Mouse (Mus musculus): ENCODE measurements at regions not wholly inside any gene's neighbourhood (a gene's known extent, or its start where the extent isn't known, plus 50 kb on each side); places are given as distances from the start of the nearest gene placed in this dataset.

- no peaks in the 10 kb centered on the region for H3K9me3 ChIP-seq (ENCODE audit: control insufficient read depth, low read depth, low read length)
- no peak for ATAC-seq (ENCODE audit: insufficient number of reproducible peaks, insufficient read depth, low FRiP score, low read depth)
- no peak overlapping the region for H3K27ac ChIP-seq (ENCODE audit: low read length)
- H3K9ac ChIP-seq (replicated peaks; ENCODE audit: low read depth, low read length), result no peak overlapping the region
- H3K4me2 ChIP-seq (replicated peaks; ENCODE audit: low read depth, low read length), result no peak overlapping the region
- H3K4me1 ChIP-seq (ENCODE audit: control insufficient read depth, insufficient read depth, low read length), result no peaks in the 10 kb centered on the region
- 81% methylated on average over 4 of the region's 4 CpGs for WGBS
- no peaks in the 10 kb centered on the region for H3K27me3 ChIP-seq (ENCODE audit: control insufficient read depth, insufficient read depth, low read length)
- no peaks in the 10 kb centered on the region for H3K36me3 ChIP-seq (ENCODE audit: control insufficient read depth, insufficient read depth, low read length)
- no peak overlapping the region for H3K4me3 ChIP-seq (ENCODE audit: low read depth, low read length)
Observed at GRCm38 (mm10) chr15:62162648-62163194, 1239.9 kb upstream of the A1bg start.

GRCm38 (mm10) chr15:62161975-62162647 is 1239.3 kb upstream of the A1bg start:
- Histone ChIP-seq H3K36me3 (ENCODE audit: control insufficient read depth, insufficient read depth, low read length) (no peaks in the 10 kb centered on the region), H3K4me2 (replicated peaks; ENCODE audit: low read depth, low read length) (no peak overlapping the region), H3K9me3 (ENCODE audit: control insufficient read depth, low read depth, low read length) (no peaks in the 10 kb centered on the region), H3K9ac (replicated peaks; ENCODE audit: low read depth, low read length) (no peak overlapping the region), H3K27ac (ENCODE audit: low read length) (no peak overlapping the region), H3K4me3 (ENCODE audit: low read depth, low read length) (no peak overlapping the region), H3K27me3 (ENCODE audit: control insufficient read depth, insufficient read depth, low read length) (no peaks in the 10 kb centered on the region), H3K4me1 (ENCODE audit: control insufficient read depth, insufficient read depth, low read length) (no peaks in the 10 kb centered on the region)
- WGBS, result 68% methylated on average over 8 of the region's 8 CpGs
- ATAC-seq (ENCODE audit: insufficient number of reproducible peaks, insufficient read depth, low FRiP score, low read depth), result no peak

GRCm38 (mm10) chr15:62161061-62161460 is 1238.2 kb upstream of the A1bg start:
- no peaks in the 10 kb centered on the region for H3K4me1 ChIP-seq (ENCODE audit: control insufficient read depth, insufficient read depth, low read length)
- no peak for ATAC-seq (ENCODE audit: insufficient number of reproducible peaks, insufficient read depth, low FRiP score, low read depth)
- H3K27ac ChIP-seq (ENCODE audit: low read length), result no peak overlapping the region
- H3K27me3 ChIP-seq (ENCODE audit: control insufficient read depth, insufficient read depth, low read length), result no peaks in the 10 kb centered on the region
- WGBS, result 89% methylated on average over 8 of the region's 8 CpGs
- no peaks in the 10 kb centered on the region for H3K36me3 ChIP-seq (ENCODE audit: control insufficient read depth, insufficient read depth, low read length)
- H3K9me3 ChIP-seq (ENCODE audit: control insufficient read depth, low read depth, low read length), result no peaks in the 10 kb centered on the region
- no peak overlapping the region for H3K4me3 ChIP-seq (ENCODE audit: low read depth, low read length)
- no peak overlapping the region for H3K9ac ChIP-seq (replicated peaks; ENCODE audit: low read depth, low read length)
- H3K4me2 ChIP-seq (replicated peaks; ENCODE audit: low read depth, low read length), result no peak overlapping the region

- H3K36me3 ChIP-seq (ENCODE audit: control insufficient read depth, insufficient read depth, low read length), result no peaks in the 10 kb centered on the region
- no peaks in the 10 kb centered on the region for H3K27me3 ChIP-seq (ENCODE audit: control insufficient read depth, insufficient read depth, low read length)
- H3K4me1 ChIP-seq (ENCODE audit: control insufficient read depth, insufficient read depth, low read length), result no peaks in the 10 kb centered on the region
- H3K4me2 ChIP-seq (replicated peaks; ENCODE audit: low read depth, low read length), result no peak overlapping the region
- H3K27ac ChIP-seq (ENCODE audit: low read length), result no peak overlapping the region
- H3K9ac ChIP-seq (replicated peaks; ENCODE audit: low read depth, low read length), result no peak overlapping the region
- peak; percentile 82; the same call in 1 of the 2 replicates for ATAC-seq (ENCODE audit: insufficient number of reproducible peaks, insufficient read depth, low FRiP score, low read depth)
- WGBS, result 66% methylated on average over 8 of the region's 8 CpGs
- H3K9me3 ChIP-seq (ENCODE audit: control insufficient read depth, low read depth, low read length), result no peaks in the 10 kb centered on the region
- no peak overlapping the region for H3K4me3 ChIP-seq (ENCODE audit: low read depth, low read length)
Observed at GRCm38 (mm10) chr15:62158875-62159675, 1236.3 kb upstream of the A1bg start.

DNA sequence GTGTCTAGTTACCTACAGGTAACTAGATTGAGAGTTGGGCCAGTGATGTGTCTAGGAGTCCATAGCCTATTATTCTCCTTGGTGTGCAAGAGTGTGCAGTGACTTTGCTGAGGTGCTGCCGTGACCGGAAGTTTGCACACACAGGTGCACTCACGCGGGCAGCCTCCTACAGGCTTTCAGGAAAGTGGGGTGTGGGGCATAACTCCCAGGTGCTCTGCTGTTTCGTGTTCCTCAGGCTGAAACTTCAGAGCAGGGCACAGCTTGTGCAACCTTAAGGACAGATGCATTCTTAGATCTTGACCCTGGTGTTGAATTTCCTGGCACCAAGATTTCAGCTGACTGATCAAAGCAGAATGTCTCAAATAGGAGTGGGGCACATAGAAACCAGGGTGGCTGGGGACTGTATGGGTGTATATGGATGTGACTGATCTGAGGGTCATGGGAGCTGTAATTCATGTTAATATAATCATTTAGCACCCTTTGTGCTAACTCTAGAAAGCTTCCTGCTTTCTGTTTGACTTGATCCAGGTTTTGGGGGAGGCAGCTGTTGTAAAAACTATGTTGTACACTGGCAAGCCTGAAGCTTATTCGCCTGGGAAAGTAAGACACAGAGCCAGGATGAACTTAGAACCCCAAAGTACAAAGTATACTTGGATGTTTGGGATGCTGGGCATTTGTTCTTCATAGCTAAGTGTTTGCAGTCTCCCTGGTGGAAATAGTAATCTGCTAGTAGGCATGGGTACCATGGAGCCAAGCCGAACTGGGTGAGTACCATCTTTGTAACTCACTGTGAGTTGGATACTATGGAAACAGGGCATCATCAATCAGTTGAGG is 1234.6 kb upstream of the A1bg start:
- H3K4me2 ChIP-seq (replicated peaks; ENCODE audit: low read depth, low read length), result no peak overlapping the region
- H3K36me3 ChIP-seq (ENCODE audit: control insufficient read depth, insufficient read depth, low read length), result no peaks in the 10 kb centered on the region
- H3K27me3 ChIP-seq (ENCODE audit: control insufficient read depth, insufficient read depth, low read length), result no peaks in the 10 kb centered on the region
- no peak for ATAC-seq (ENCODE audit: insufficient number of reproducible peaks, insufficient read depth, low FRiP score, low read depth)
- H3K4me3 ChIP-seq (ENCODE audit: low read depth, low read length), result no peak overlapping the region
- 82% methylated on average over 7 of the region's 7 CpGs for WGBS
- no peaks in the 10 kb centered on the region for H3K4me1 ChIP-seq (ENCODE audit: control insufficient read depth, insufficient read depth, low read length)
- no peak overlapping the region for H3K27ac ChIP-seq (ENCODE audit: low read length)
- no peaks in the 10 kb centered on the region for H3K9me3 ChIP-seq (ENCODE audit: control insufficient read depth, low read depth, low read length)
- no peak overlapping the region for H3K9ac ChIP-seq (replicated peaks; ENCODE audit: low read depth, low read length)

DNA sequence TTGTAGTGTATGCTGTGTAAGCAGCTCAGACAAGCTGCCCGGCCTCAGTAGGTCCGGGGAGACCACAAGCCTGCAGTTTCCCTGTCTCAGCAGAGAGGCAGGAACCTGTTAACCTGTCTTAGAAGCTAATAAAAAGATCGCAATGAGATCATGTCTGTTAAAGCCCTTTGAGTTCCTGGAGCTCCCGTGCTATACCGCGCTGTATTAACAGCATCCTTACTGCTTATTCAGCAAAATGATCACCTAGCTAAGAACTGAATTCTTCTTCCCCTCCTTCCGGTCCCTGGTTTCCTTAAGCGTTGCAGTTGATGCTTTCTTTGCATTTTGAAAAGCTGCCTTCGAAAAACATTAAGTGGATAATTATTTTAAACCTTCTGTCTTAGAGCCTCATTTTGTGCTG is 1230.4 kb upstream of the A1bg start:
- no peaks in the 10 kb centered on the region for H3K9me3 ChIP-seq (ENCODE audit: control insufficient read depth, low read depth, low read length)
- no peak overlapping the region for H3K4me3 ChIP-seq (ENCODE audit: low read depth, low read length)
- H3K4me2 ChIP-seq (replicated peaks; ENCODE audit: low read depth, low read length), result no peak overlapping the region
- no peak overlapping the region for H3K9ac ChIP-seq (replicated peaks; ENCODE audit: low read depth, low read length)
- H3K36me3 ChIP-seq (ENCODE audit: control insufficient read depth, insufficient read depth, low read length), result no peaks in the 10 kb centered on the region
- no peak overlapping the region for H3K27ac ChIP-seq (ENCODE audit: low read length)
- no peaks in the 10 kb centered on the region for H3K4me1 ChIP-seq (ENCODE audit: control insufficient read depth, insufficient read depth, low read length)
- WGBS, result 53% methylated on average over 9 of the region's 9 CpGs
- H3K27me3 ChIP-seq (ENCODE audit: control insufficient read depth, insufficient read depth, low read length), result no peaks in the 10 kb centered on the region
- no peak for ATAC-seq (ENCODE audit: insufficient number of reproducible peaks, insufficient read depth, low FRiP score, low read depth)

- Histone ChIP-seq H3K4me2 (replicated peaks; ENCODE audit: low read depth, low read length) (no peak overlapping the region), H3K4me3 (ENCODE audit: low read depth, low read length) (no peak overlapping the region), H3K36me3 (ENCODE audit: control insufficient read depth, insufficient read depth, low read length) (no peaks in the 10 kb centered on the region), H3K9me3 (ENCODE audit: control insufficient read depth, low read depth, low read length) (no peaks in the 10 kb centered on the region), H3K27ac (ENCODE audit: low read length) (no peak overlapping the region), H3K9ac (replicated peaks; ENCODE audit: low read depth, low read length) (no peak overlapping the region), H3K27me3 (ENCODE audit: control insufficient read depth, insufficient read depth, low read length) (no peaks in the 10 kb centered on the region), H3K4me1 (ENCODE audit: control insufficient read depth, insufficient read depth, low read length) (0 out of 2 replicates have a peak, but pooled peaks cover 4% of the 10 kb centered on the region)
- WGBS, result 95% methylated on average over 2 of the region's 2 CpGs
- no peak for ATAC-seq (ENCODE audit: insufficient number of reproducible peaks, insufficient read depth, low FRiP score, low read depth)
Observed at GRCm38 (mm10) chr15:62152133-62152532, 1229.3 kb upstream of the A1bg start.

DNA sequence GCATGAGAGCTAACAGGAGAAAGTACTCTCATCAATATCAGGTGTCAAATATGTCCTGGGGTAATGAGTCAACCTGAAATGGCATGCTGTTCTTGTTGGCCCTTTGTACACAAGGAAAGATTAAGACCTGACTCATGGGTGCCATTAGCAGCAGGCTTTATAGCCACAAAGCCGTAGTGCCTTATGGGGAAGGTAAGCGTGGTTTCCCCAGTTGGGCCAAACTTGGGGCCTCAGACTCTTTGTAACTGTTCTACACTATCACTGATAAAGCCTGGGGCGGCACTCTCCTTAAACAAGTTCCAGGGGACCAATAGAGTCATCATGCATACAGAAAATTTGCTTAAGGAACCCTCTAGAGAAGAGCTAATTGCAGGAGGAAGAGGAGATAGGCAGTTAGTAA is 1228.9 kb upstream of the A1bg start:
- Histone ChIP-seq H3K9ac (replicated peaks; ENCODE audit: low read depth, low read length) (no peak overlapping the region), H3K9me3 (ENCODE audit: control insufficient read depth, low read depth, low read length) (no peaks in the 10 kb centered on the region), H3K4me3 (ENCODE audit: low read depth, low read length) (no peak overlapping the region), H3K4me1 (ENCODE audit: control insufficient read depth, insufficient read depth, low read length) (0 out of 2 replicates have a peak, but pooled peaks cover 5% of the 10 kb centered on the region), H3K4me2 (replicated peaks; ENCODE audit: low read depth, low read length) (no peak overlapping the region), H3K36me3 (ENCODE audit: control insufficient read depth, insufficient read depth, low read length) (no peaks in the 10 kb centered on the region), H3K27ac (ENCODE audit: low read length) (no peak overlapping the region), H3K27me3 (ENCODE audit: control insufficient read depth, insufficient read depth, low read length) (no peaks in the 10 kb centered on the region)
- 83% methylated on average over 3 of the region's 3 CpGs for WGBS
- ATAC-seq (ENCODE audit: insufficient number of reproducible peaks, insufficient read depth, low FRiP score, low read depth), result no peak
